7 mouse cellular contexts compared by ENCODE assay signal in the genomic region with DNA sequence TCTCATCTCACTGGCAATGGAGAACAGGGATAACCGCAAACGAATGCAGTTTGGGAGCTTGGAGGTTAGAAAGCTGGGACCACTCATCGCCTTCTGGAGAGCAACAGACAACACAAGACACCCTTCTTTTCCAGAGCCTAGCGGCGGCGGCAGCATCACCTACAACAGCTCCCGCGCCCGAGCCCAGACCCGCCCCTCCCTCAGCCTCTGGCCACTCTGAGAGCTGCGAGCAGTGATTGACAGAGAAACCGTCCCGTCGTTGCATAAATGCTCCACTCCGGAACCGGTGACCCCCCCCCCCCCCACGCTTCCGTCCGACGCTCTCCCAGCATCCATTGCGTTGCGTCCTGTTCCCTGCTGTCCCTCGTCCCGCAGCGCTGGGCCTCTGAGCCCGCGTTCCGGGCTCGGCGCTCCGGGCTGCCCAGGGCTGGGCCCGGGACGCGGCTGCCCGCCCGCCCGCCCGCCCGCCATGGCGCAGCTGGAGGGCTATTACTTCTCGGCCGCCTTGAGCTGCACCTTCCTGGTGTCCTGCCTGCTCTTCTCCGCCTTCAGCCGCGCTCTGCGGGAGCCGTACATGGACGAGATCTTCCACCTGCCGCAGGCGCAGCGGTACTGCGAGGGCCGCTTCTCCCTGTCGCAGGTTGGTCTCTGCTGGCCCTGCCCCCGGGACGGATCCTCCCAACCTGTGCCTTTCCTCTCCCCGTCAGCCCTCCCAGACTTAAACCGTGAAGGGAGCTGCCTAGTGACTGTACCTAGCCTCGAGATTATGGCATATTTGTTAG. TPM values are rescaled to one million over a fixed set of nuclear protein-coding genes. Genes with fewer than 3 reads are reported as not detected.
A peak's percentile ranks its signal among the peaks of the same experiment; 100 is the strongest.
DNase-seq lines count a peak whose midpoint lies in the region; ATAC-seq and TF ChIP-seq lines count a peak whose summit lies in the region.

Alg10b (plus strand) TSS at position 343 of the 782 bp plus-strand sequence.

- under 1% methylated on average over 56 of the region's 59 CpGs for WGBS in embryonic facial prominence, embryonic 12.5 days
- WGBS in kidney, adult 2 months = under 1% methylated on average over 56 of the region's 59 CpGs
- under 1% methylated on average over 48 of the region's 59 CpGs for WGBS in limb, embryonic 12.5 days
- WGBS in midbrain, embryonic 15.5 days = under 1% methylated on average over 59 of the region's 59 CpGs
- WGBS in spleen, adult 2 months = under 1% methylated on average over 57 of the region's 59 CpGs

- peak within 1 kb of the TSS; percentile 59 for H3K4me2 ChIP-seq in embryonic facial prominence, embryonic 12.5 days (replicated peaks)
- H3K4me2 ChIP-seq in limb, embryonic 12.5 days = peak within 1 kb of the TSS; percentile 71
- peak within 1 kb of the TSS; percentile 85 for H3K4me2 ChIP-seq in midbrain, embryonic 15.5 days

- peak within 1 kb of the TSS; percentile 81 for H3K27ac ChIP-seq in embryonic facial prominence, embryonic 12.5 days
- peak within 1 kb of the TSS; percentile 76 for H3K27ac ChIP-seq in kidney, adult 2 months (ENCODE audit: insufficient read depth, low read depth, low read length)
- peak within 1 kb of the TSS; percentile 86 for H3K27ac ChIP-seq in limb, embryonic 12.5 days
- H3K27ac ChIP-seq in midbrain, embryonic 15.5 days = peak within 1 kb of the TSS; percentile 89
- H3K27ac ChIP-seq in spleen, adult 2 months (ENCODE audit: insufficient read depth, low read length) = peak within 1 kb of the TSS; percentile 46

- peak within 1 kb of the TSS; percentile 89 for H3K9ac ChIP-seq in embryonic facial prominence, embryonic 12.5 days
- peak within 1 kb of the TSS; percentile 88 for H3K9ac ChIP-seq in limb, embryonic 12.5 days (replicated peaks)
- H3K9ac ChIP-seq in midbrain, embryonic 15.5 days = peak within 1 kb of the TSS; percentile 96

- peaks cover 25% of the 10 kb centered on the region for H3K36me3 ChIP-seq in embryonic facial prominence, embryonic 12.5 days
- H3K36me3 ChIP-seq in kidney, adult 2 months (ENCODE audit: control insufficient read depth, insufficient read depth, low read length) = peaks cover 3% of the 10 kb centered on the region; the same call in 1 of the 2 replicates
- peaks cover 28% of the 10 kb centered on the region for H3K36me3 ChIP-seq in limb, embryonic 12.5 days
- peaks cover 17% of the 10 kb centered on the region; the same call in 1 of the 2 replicates for H3K36me3 ChIP-seq in midbrain, embryonic 15.5 days (replicated peaks)
- H3K36me3 ChIP-seq in spleen, adult 2 months (ENCODE audit: control insufficient read depth, insufficient read depth, low read length) = peaks cover 7% of the 10 kb centered on the region

- no peaks in the 10 kb centered on the region for H3K27me3 ChIP-seq in embryonic facial prominence, embryonic 12.5 days
- H3K27me3 ChIP-seq in kidney, adult 2 months (replicated peaks; ENCODE audit: control insufficient read depth, insufficient read depth, low read length) = no peaks in the 10 kb centered on the region
- no peaks in the 10 kb centered on the region for H3K27me3 ChIP-seq in limb, embryonic 12.5 days
- no peaks in the 10 kb centered on the region; the same call in 1 of the 2 replicates for H3K27me3 ChIP-seq in midbrain, embryonic 15.5 days (replicated peaks)
- H3K27me3 ChIP-seq in spleen, adult 2 months (ENCODE audit: control insufficient read depth, insufficient read depth, low read length) = no peaks in the 10 kb centered on the region

- H3K4me3 ChIP-seq in embryonic facial prominence, embryonic 12.5 days = peak within 1 kb of the TSS; percentile 84
- H3K4me3 ChIP-seq in kidney, adult 2 months (ENCODE audit: insufficient read depth, low read depth, low read length) = peak within 1 kb of the TSS; percentile 100
- peak within 1 kb of the TSS; percentile 82 for H3K4me3 ChIP-seq in limb, embryonic 12.5 days (replicated peaks)
- H3K4me3 ChIP-seq in midbrain, embryonic 15.5 days = peak within 1 kb of the TSS; percentile 80
- peak within 1 kb of the TSS; percentile 77 for H3K4me3 ChIP-seq in spleen, adult 2 months (ENCODE audit: extremely low read depth, insufficient read depth, insufficient read length)

- peak; percentile 100 for ATAC-seq in embryonic facial prominence, embryonic 12.5 days (ENCODE audit: insufficient number of reproducible peaks, insufficient read depth, low FRiP score, low TSS enrichment)
- peak; percentile 100 for ATAC-seq in limb, embryonic 12.5 days (ENCODE audit: insufficient number of reproducible peaks, insufficient read depth, low FRiP score, low TSS enrichment, low read depth)
- peak; percentile 100 for ATAC-seq in midbrain, embryonic 15.5 days (replicated peaks)

- no peaks in the 10 kb centered on the region for H3K9me3 ChIP-seq in embryonic facial prominence, embryonic 12.5 days
- no peaks in the 10 kb centered on the region for H3K9me3 ChIP-seq in limb, embryonic 12.5 days
- no peaks in the 10 kb centered on the region for H3K9me3 ChIP-seq in midbrain, embryonic 15.5 days

- 0 out of 2 replicates have a peak, but pooled peaks have one; percentile 17 for TF ChIP-seq CTCF in kidney, adult 2 months (conservative IDR thresholded peaks at IDR 0.05; ENCODE audit: insufficient read depth, insufficient read length, low read depth, low read length)
- TF ChIP-seq CTCF in spleen, adult 2 months (IDR thresholded peaks at IDR 0.05; ENCODE audit: extremely low read depth, insufficient read depth, insufficient read length, insufficient replicate concordance) = no peak

- no peak for TF ChIP-seq POLR2A in kidney, adult 2 months (IDR thresholded peaks at IDR 0.05; ENCODE audit: low read depth, low read length)
- TF ChIP-seq POLR2A in spleen, adult 2 months (IDR thresholded peaks at IDR 0.05; ENCODE audit: low read depth, low read length) = peak; percentile 26; the same call in 1 of the 2 replicates

- peak; percentile 86 for DNase-seq in adrenal gland, postnatal 25 days
- peak; percentile 99 for DNase-seq in heart, adult 11 months
- DNase-seq in kidney, adult 2 months = peak; percentile 89
- DNase-seq in spleen, adult 2 months (ENCODE audit: low read depth in 1 of 2, low spot score in 2 of 2) = peak; percentile 74 to 81

- H3K4me1 ChIP-seq in embryonic facial prominence, embryonic 12.5 days = 0 out of 2 replicates have a peak, but pooled peaks cover 4% of the 10 kb centered on the region
- no peaks in the 10 kb centered on the region for H3K4me1 ChIP-seq in kidney, adult 2 months (ENCODE audit: control insufficient read depth, insufficient read depth, low read length)
- H3K4me1 ChIP-seq in limb, embryonic 12.5 days (replicated peaks) = peaks cover 8% of the 10 kb centered on the region; the same call in 1 of the 2 replicates
- H3K4me1 ChIP-seq in midbrain, embryonic 15.5 days = peaks cover 25% of the 10 kb centered on the region
- H3K4me1 ChIP-seq in spleen, adult 2 months (ENCODE audit: control insufficient read depth, insufficient read depth, insufficient read length) = no peaks in the 10 kb centered on the region

RNA-seq across cellular contexts. Expression of gene Alg10b, which starts in this region (rescaled TPM):
- total RNA-seq in adrenal gland, postnatal 25 days (2021) = 31.4 and 36.1 TPM in 2 replicates
- 39.6 and 41.7 TPM in 2 replicates for polyA plus RNA-seq in embryonic facial prominence, embryonic 12.5 days (2016; fragmentation: Nextera tagmentation; extraction: Ambion mirVana)
- 12.4 and 12.9 TPM in 2 replicates for polyA plus RNA-seq in kidney, adult 2 months (2012; rRNA removed)
- polyA plus RNA-seq in limb, embryonic 12.5 days (2016; fragmentation: Nextera tagmentation; extraction: Ambion mirVana) = 44.4 and 46.2 TPM in 2 replicates
- 47.6 and 50.9 TPM in 2 replicates for polyA plus RNA-seq in midbrain, embryonic 15.5 days (2015; fragmentation: Nextera tagmentation; extraction: Ambion mirVana)
- 4.2 and 4.4 TPM in 2 replicates for polyA plus RNA-seq in spleen, adult 2 months (2012; rRNA removed)

Comparison
In these comparisons a context has a peak if more than half of its experiments do, and no peak if none do; other contexts are left out.
1. Peak in every context shown above with its lines: DNase-seq, ATAC-seq, H3K4me3 ChIP-seq and H3K27ac ChIP-seq.